Mouse (Mus musculus) thymus, adult 2 months (tissue): ENCODE data around the gene Txndc9. TPM values are rescaled to one million over a fixed set of nuclear protein-coding genes. Genes with fewer than 3 reads are reported as not detected.
"Not testable (repeated sequence)": the region's sequence is repeated elsewhere in the genome, so short reads cannot be mapped to it uniquely, and the experiment has no call there.

ENCODE experiments used
- DNase-seq: peaks from one replicate; pipeline ENCODE4 v3.0.0; 2021
- H3K27ac ChIP-seq: fragments of 200-500 bp; 2 replicates; pipeline ENCODE4 v1.5.1; 2012; ENCODE audit warnings: low read length, control low read depth; ENCODE audit not compliant: control insufficient read depth, insufficient read depth
- H3K27me3 ChIP-seq: fragments of 200-500 bp; 2 replicates; pipeline ENCODE4 v1.6.1; 2012; ENCODE audit warnings: mild to moderate bottlenecking, low read length, moderate library complexity, mixed read lengths; ENCODE audit not compliant: control insufficient read depth, insufficient read depth
- H3K36me3 ChIP-seq: fragments of 200-500 bp; 2 replicates; pipeline ENCODE4 v1.6.1; 2012; ENCODE audit warnings: mild to moderate bottlenecking, low read length, moderate library complexity; ENCODE audit not compliant: control insufficient read depth, insufficient read depth
- H3K4me1 ChIP-seq: fragments of 200-500 bp; replicated peaks from 2 replicates; pipeline ENCODE4 v1.6.1; 2012; ENCODE audit warnings: low read length; ENCODE audit not compliant: control insufficient read depth, insufficient read depth
- H3K4me3 ChIP-seq: fragments of 200-500 bp; 2 replicates; pipeline ENCODE4 v1.5.1; 2012; ENCODE audit warnings: mild to moderate bottlenecking, low read length, control low read depth, moderate library complexity; ENCODE audit not compliant: control insufficient read depth, insufficient read depth
- CTCF ChIP-seq: fragments of 200-500 bp; IDR thresholded peaks from 2 replicates; pipeline ENCODE4 v1.5.1; 2012; ENCODE audit warnings: mild to moderate bottlenecking, control low read depth, low read length, moderate library complexity, borderline replicate concordance; ENCODE audit not compliant: control insufficient read depth, poor library complexity, insufficient read depth; ENCODE audit errors: extremely low read depth
- POLR2A ChIP-seq: fragments of 200-500 bp; IDR thresholded peaks from 2 replicates; pipeline ENCODE4 v1.6.1; 2012; ENCODE audit warnings: mild to moderate bottlenecking, low read length, control low read depth, moderate library complexity; ENCODE audit not compliant: control insufficient read depth, poor library complexity, insufficient read depth; ENCODE audit errors: extremely low read depth
- WGBS: fragments of 180-500 bp; shearing (Covaris S2); methylation state at CpG from one replicate; pipeline ENCODE4 v1.1.7; 2018; 5-methylcytosine and 5-hydroxymethylcytosine counted together
- polyA plus RNA-seq: library from polyadenylated mRNA; depleted of rRNA; stranded (reverse); fragments of >200 nt; gene quantifications from 2 replicates; pipeline ENCODE4 v1.2.3, GENCODE M21; 2012

Txndc9 gene
- polyA plus RNA-seq, 1 experiment = 15.3 TPM

- DNase-seq = no peak
- no peaks in the 10 kb centered on the region for H3K27me3 ChIP-seq
- H3K4me1 ChIP-seq = no peaks in the 10 kb centered on the region
- 96% methylated on average over 1 of the region's 1 CpGs for WGBS
- no peak for TF ChIP-seq POLR2A
- TF ChIP-seq CTCF = no peak
- no peak overlapping the region for H3K4me3 ChIP-seq
- no peak overlapping the region for H3K27ac ChIP-seq
- H3K36me3 ChIP-seq = peaks cover 35% of the 10 kb centered on the region
Observed at GRCm38 (mm10) chr1:37984326-37984725, 13.4 kb downstream of the Txndc9 start.

- Histone ChIP-seq H3K27me3 (no peaks in the 10 kb centered on the region), H3K4me1 (no peaks in the 10 kb centered on the region), H3K4me3 (no peak overlapping the region), H3K36me3 (no peaks in the 10 kb centered on the region), H3K27ac (no peak overlapping the region)
- 94% methylated on average over 7 of the region's 7 CpGs for WGBS
- DNase-seq = no peak
- no peak for TF ChIP-seq POLR2A
- TF ChIP-seq CTCF = no peak
Observed at GRCm38 (mm10) chr1:37977303-37977702, 20.4 kb downstream of the Txndc9 start.

GRCm38 (mm10) chr1:37976666-37977065 lies 21.0 kb downstream of the Txndc9 start:
- not testable (repeated sequence) for DNase-seq, H3K27me3 ChIP-seq, H3K4me1 ChIP-seq, H3K4me3 ChIP-seq, H3K36me3 ChIP-seq, H3K27ac ChIP-seq
- 68% methylated on average over 9 of the region's 9 CpGs for WGBS

- Histone ChIP-seq H3K36me3 (no peaks in the 10 kb centered on the region), H3K4me3 (no peak overlapping the region), H3K27me3 (no peaks in the 10 kb centered on the region), H3K4me1 (no peaks in the 10 kb centered on the region), H3K27ac (no peak overlapping the region)
- TF ChIP-seq POLR2A (no peak), CTCF (no peak)
- WGBS = 60% methylated on average over 4 of the region's 4 CpGs
- no peak for DNase-seq
Observed at GRCm38 (mm10) chr1:37971520-37971919, 26.2 kb downstream of the Txndc9 start.

- Histone ChIP-seq H3K36me3 (no peaks in the 10 kb centered on the region), H3K27ac (no peak overlapping the region), H3K4me1 (no peaks in the 10 kb centered on the region), H3K27me3 (no peaks in the 10 kb centered on the region), H3K4me3 (no peak overlapping the region)
- TF ChIP-seq CTCF (no peak), POLR2A (no peak)
- 89% methylated on average over 6 of the region's 6 CpGs for WGBS
- no peak for DNase-seq
Observed at GRCm38 (mm10) chr1:37968746-37969145, 28.9 kb downstream of the Txndc9 start.

DNA sequence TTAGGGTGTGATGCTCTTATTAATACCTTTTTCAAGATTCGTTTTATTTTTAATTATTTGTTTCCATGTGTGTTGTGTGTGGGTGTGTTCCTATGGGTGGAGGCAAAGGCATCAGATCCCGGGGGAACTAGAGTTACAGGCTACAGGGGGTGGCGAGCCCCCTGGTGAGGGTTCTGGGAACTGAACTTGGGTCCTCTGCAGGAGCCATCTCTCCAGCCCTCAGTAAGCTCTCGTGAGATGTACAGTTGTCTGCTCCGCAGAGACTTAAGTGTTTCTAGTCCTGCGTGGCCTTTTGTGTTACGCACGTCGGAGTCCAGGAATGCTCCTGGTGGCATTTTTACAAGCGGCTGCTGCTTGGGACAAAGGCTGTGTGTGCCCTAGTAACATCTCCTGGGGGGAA lies 32.1 kb downstream of the Txndc9 start:
- no peaks in the 10 kb centered on the region for H3K4me1 ChIP-seq
- no peaks in the 10 kb centered on the region for H3K27me3 ChIP-seq
- TF ChIP-seq POLR2A (no peak), CTCF (no peak)
- H3K27ac ChIP-seq = no peak overlapping the region
- no peak overlapping the region for H3K4me3 ChIP-seq
- DNase-seq = no peak
- H3K36me3 ChIP-seq = no peaks in the 10 kb centered on the region
- WGBS = 87% methylated on average over 10 of the region's 10 CpGs

DNA sequence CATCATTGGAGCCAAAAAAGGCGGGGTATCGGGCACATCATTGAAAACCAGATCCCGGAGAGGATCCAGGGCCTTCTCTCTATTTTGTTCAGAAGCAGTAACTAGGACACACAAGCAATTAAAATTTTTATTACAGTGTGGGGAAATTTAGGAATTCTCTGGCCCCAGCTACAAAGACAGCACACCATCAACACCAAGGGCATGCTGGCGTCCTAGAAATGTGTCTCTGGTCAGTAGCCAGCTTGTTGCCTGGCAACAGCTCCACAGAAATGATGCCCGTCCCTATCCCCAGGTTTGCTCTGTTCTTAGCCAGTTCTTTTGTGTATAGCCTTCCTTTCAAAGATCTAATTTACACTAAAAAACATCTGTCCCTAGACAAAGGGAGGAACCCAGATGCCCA lies 38.2 kb downstream of the Txndc9 start:
- no peak for TF ChIP-seq POLR2A
- no peak for TF ChIP-seq CTCF
- WGBS = 90% methylated on average over 5 of the region's 5 CpGs
- H3K27ac ChIP-seq = no peak overlapping the region
- no peaks in the 10 kb centered on the region for H3K27me3 ChIP-seq
- H3K4me3 ChIP-seq = no peak overlapping the region
- H3K4me1 ChIP-seq = no peaks in the 10 kb centered on the region
- DNase-seq = no peak
- H3K36me3 ChIP-seq = no peaks in the 10 kb centered on the region

GRCm38 (mm10) chr1:37958516-37958915 lies 39.2 kb downstream of the Txndc9 start:
- no peak for DNase-seq
- 85% methylated on average over 2 of the region's 2 CpGs for WGBS

More at GRCm38 (mm10) chr1:37958516-37958915, 39.2 kb downstream of the Txndc9 start:
- Histone ChIP-seq H3K4me3 (no peak overlapping the region), H3K27me3 (no peaks in the 10 kb centered on the region), H3K27ac (no peak overlapping the region), H3K36me3 (no peaks in the 10 kb centered on the region), H3K4me1 (no peaks in the 10 kb centered on the region)
- TF ChIP-seq POLR2A (no peak), CTCF (no peak)
